Mouse (Mus musculus) lung, postnatal 0 days (tissue): ENCODE results near the gene Osgin1. TPM values are rescaled to one million over a fixed set of nuclear protein-coding genes. Genes with fewer than 3 reads are reported as not detected.

Experiments
- ATAC-seq: fragments of 200-750 bp; cut with Nextera tagmentation; 2 replicates; pipeline ENCODE4 v1.8.0; 2017; ENCODE audit warnings: moderate library complexity
- DNase-seq: peaks from one replicate; pipeline ENCODE4 v3.0.0-alpha.2; 2016; ENCODE audit warnings: low spot score
- H3K27ac ChIP-seq: fragments of 300-500 bp; sonication (generic); 2 replicates; pipeline ENCODE4 v1.5.1; 2014; ENCODE audit warnings: antibody characterized with exemption, mild to moderate bottlenecking, low read length, mixed read lengths
- H3K27me3 ChIP-seq: fragments of 300-500 bp; sonication (generic); replicated peaks from 2 replicates; pipeline ENCODE4 v1.6.1; 2014; ENCODE audit warnings: low read length, mixed read lengths; ENCODE audit not compliant: insufficient read depth
- H3K36me3 ChIP-seq: fragments of 300-500 bp; sonication (generic); 2 replicates; pipeline ENCODE4 v1.6.1; 2014; ENCODE audit warnings: low read length, mixed read lengths; ENCODE audit not compliant: insufficient read depth
- H3K4me1 ChIP-seq: fragments of 300-500 bp; sonication (generic); 2 replicates; pipeline ENCODE4 v1.6.1; 2014; ENCODE audit warnings: antibody characterized with exemption, low read depth, low read length, mixed read lengths; ENCODE audit not compliant: insufficient read depth
- H3K4me2 ChIP-seq: fragments of 300-500 bp; sonication (generic); replicated peaks from 2 replicates; pipeline ENCODE4 v1.6.1; 2014; ENCODE audit warnings: low read depth, mild to moderate bottlenecking, low read length, moderate library complexity, mixed read lengths
- H3K4me3 ChIP-seq: fragments of 300-500 bp; sonication (generic); 2 replicates; pipeline ENCODE4 v1.5.1; 2014; ENCODE audit warnings: low read depth, low read length
- H3K9ac ChIP-seq: fragments of 300-500 bp; sonication (generic); replicated peaks from 2 replicates; pipeline ENCODE4 v1.6.1; 2014; ENCODE audit warnings: low read depth, mild to moderate bottlenecking
- H3K9me3 ChIP-seq: fragments of 300-500 bp; sonication (generic); 2 replicates; pipeline ENCODE4 v1.6.1; 2016; ENCODE audit warnings: low read length, mixed read lengths
- CTCF ChIP-seq: IDR thresholded peaks from 2 replicates; pipeline ENCODE4 v1.5.1; 2016; ENCODE audit warnings: antibody characterized with exemption, mild to moderate bottlenecking
- EP300 ChIP-seq: IDR thresholded peaks from 2 replicates; pipeline ENCODE4 v1.6.1; 2016; ENCODE audit warnings: antibody characterized with exemption, mild to moderate bottlenecking, control low read depth
- WGBS: fragments of 180-500 bp; shearing (Covaris S2); extraction: QIAGEN DNeasy Blood & Tissue Kit; methylation state at CpG from one replicate; pipeline ENCODE4 v1.1.7; 2014; 5-methylcytosine and 5-hydroxymethylcytosine counted together
- polyA plus RNA-seq: library from polyadenylated mRNA; unstranded; fragments of >200 nt; fragmentation: Nextera tagmentation; extraction: Ambion mirVana; gene quantifications from 2 replicates; pipeline ENCODE4 v1.2.1, GENCODE M21; 2015

Gene Osgin1
- polyA plus RNA-seq, 1 experiment from 2014 or later, result 9.7 TPM

DNA sequence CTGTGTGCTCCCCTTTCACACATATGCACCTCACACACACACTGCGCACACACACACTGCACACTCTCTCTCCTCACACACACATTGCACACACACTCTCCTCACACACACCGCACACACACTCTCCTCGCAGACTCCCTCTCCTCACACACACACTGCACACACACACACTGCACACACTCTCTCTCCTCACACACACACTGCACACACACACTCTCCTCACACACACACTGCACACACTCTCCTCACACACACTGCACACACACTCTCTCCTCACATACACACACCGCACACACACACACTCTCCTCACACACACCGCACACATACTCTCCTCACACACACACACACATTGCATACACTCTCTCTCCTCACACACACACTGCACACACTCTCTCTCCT is 29.3 kb upstream of the Osgin1 start:
- H3K27ac ChIP-seq, result no peak overlapping the region
- no peak for DNase-seq
- H3K4me3 ChIP-seq, result no peak overlapping the region
- no peak overlapping the region for H3K4me2 ChIP-seq
- H3K36me3 ChIP-seq, result peaks cover 10% of the 10 kb centered on the region
- ATAC-seq, result no peak
- no peaks in the 10 kb centered on the region for H3K4me1 ChIP-seq
- H3K9me3 ChIP-seq, result no peaks in the 10 kb centered on the region
- H3K9ac ChIP-seq, result no peak overlapping the region
- WGBS, result 95% methylated on average over 5 of the region's 5 CpGs
- no peak for TF ChIP-seq CTCF
- no peak for TF ChIP-seq EP300
- no peaks in the 10 kb centered on the region for H3K27me3 ChIP-seq

DNA sequence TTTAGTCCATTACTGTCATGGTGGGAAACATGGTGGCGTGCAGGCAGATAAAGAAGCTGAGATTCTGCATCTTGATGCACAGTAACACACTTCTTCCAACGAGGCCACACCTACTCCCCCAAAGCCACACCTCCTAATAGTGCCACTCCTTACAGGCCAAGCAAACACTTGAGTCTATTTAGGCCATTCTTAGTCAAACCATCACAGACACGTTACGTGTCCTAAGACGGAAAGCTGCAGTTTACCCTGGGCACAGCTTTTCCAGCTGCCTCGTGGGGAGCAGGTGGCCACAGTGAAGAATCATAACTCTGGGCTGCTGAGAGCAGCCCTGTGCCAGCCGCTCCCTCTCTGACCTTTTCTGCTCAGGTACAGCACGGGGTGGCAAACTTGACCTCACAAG is 25.6 kb upstream of the Osgin1 start:
- 61% methylated on average over 8 of the region's 8 CpGs for WGBS
- Histone ChIP-seq H3K9me3 (no peaks in the 10 kb centered on the region), H3K27me3 (no peaks in the 10 kb centered on the region), H3K36me3 (peaks cover 22% of the 10 kb centered on the region), H3K27ac (no peak overlapping the region), H3K4me3 (no peak overlapping the region), H3K4me2 (no peak overlapping the region), H3K4me1 (no peaks in the 10 kb centered on the region), H3K9ac (no peak overlapping the region)
- ATAC-seq (peak; percentile 55), DNase-seq (peak; percentile 52)
- TF ChIP-seq CTCF, result no peak
- no peak for TF ChIP-seq EP300

DNA sequence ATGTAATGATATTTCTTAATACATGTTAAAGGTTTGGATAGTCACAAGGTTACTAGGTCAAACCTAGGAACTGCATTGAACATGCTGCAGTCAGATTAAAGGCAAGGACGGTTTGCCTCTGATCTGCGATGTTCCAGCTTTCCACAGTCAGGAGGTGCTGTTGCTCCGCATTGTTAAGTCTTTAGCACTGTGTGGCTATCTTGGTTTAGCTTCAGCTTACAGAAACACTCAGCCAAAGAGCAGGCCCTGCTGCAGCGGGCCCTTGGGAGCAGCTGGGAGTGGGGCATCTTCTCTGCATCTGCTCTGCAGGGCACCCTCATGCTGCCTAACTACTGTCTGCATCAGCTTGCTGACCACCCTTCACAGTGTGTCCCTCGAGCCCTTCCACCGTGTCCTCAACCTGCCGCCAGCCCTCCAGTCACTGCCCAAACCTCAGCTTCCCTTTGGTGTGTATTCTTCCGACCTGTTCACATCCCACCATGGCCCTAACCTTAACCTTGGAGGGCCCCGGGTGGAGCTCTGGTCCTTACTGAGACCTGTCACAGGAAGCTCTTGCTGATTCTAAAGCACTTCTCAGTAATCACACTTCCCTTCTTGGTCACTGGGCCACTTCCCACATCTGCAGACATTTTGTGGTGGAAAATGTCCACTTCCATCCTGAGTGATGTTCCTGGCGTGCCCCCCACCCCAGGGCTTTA is 21.7 kb upstream of the Osgin1 start:
- no peak overlapping the region for H3K9ac ChIP-seq
- H3K4me1 ChIP-seq, result no peaks in the 10 kb centered on the region
- H3K27me3 ChIP-seq, result no peaks in the 10 kb centered on the region
- H3K36me3 ChIP-seq, result peaks cover 20% of the 10 kb centered on the region
- no peak overlapping the region for H3K4me3 ChIP-seq
- no peaks in the 10 kb centered on the region for H3K9me3 ChIP-seq
- DNase-seq (no peak), ATAC-seq (no peak)
- no peak overlapping the region for H3K4me2 ChIP-seq
- WGBS, result 59% methylated on average over 10 of the region's 10 CpGs
- TF ChIP-seq CTCF, result peak; percentile 22; the same call in 1 of the 2 replicates
- TF ChIP-seq EP300, result no peak
- no peak overlapping the region for H3K27ac ChIP-seq

DNA sequence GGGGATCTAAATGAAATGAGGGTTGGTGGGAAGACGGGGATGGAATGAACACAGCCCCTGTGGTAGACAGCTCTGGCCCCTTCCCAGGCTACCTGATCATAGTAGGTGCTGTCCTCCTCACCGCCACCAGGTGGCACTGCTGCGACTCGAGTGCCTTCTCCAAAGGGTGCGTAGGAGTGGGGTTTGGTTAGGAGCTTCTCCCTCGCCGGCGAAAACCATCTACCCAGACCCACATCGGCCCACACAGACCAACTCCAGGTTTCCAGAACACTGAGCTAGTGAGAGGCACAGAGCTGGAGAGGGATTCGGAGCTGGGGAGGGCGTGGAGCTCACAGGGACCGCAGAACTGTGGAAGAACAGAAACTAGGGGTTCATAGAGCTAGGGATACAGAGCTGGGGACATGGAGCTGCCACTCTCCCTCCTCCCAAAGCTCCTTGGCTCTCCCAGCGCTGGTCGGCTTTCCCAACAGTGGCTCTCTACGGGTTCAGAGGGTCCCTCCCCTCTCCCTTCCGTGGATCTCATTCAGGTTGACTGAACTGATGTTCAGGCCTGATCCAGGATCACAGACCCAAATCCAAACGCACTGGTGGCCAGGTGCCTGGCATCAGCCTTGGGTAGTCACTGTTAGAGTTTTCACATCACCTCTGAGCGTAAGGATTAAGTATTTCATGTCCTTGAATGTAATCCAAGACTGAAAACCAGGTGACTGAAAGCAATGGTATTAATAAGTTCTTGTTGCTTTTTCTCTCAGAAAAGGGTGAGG is 21.0 kb upstream of the Osgin1 start:
- H3K27me3 ChIP-seq, result no peaks in the 10 kb centered on the region
- ATAC-seq (peak; percentile 69), DNase-seq (peak; percentile 75)
- no peaks in the 10 kb centered on the region for H3K9me3 ChIP-seq
- H3K27ac ChIP-seq, result no peak overlapping the region
- WGBS, result 13% methylated on average over 18 of the region's 18 CpGs
- no peak overlapping the region for H3K4me3 ChIP-seq
- H3K4me1 ChIP-seq, result no peaks in the 10 kb centered on the region
- peaks cover 17% of the 10 kb centered on the region; the same call in 1 of the 2 replicates for H3K36me3 ChIP-seq
- peak overlapping the region; percentile 36; the same call in 1 of the 2 replicates for H3K9ac ChIP-seq
- H3K4me2 ChIP-seq, result peak overlapping the region; percentile 57
- TF ChIP-seq CTCF (peak; percentile 98), EP300 (no peak)

GRCm38 (mm10) chr8:119413605-119414004 is 20.3 kb upstream of the Osgin1 start:
- no peak for TF ChIP-seq EP300
- no peak for TF ChIP-seq CTCF
- H3K27ac ChIP-seq, result no peak overlapping the region
- 81% methylated on average over 10 of the region's 10 CpGs for WGBS
- no peak for DNase-seq
- H3K9me3 ChIP-seq, result no peaks in the 10 kb centered on the region
- no peak for ATAC-seq
- no peak overlapping the region for H3K4me3 ChIP-seq
- H3K36me3 ChIP-seq, result peaks cover 17% of the 10 kb centered on the region; the same call in 1 of the 2 replicates
- H3K27me3 ChIP-seq, result no peaks in the 10 kb centered on the region
- H3K4me2 ChIP-seq, result no peak overlapping the region
- H3K4me1 ChIP-seq, result no peaks in the 10 kb centered on the region
- H3K9ac ChIP-seq, result no peak overlapping the region

GRCm38 (mm10) chr8:119420318-119420717 is 13.6 kb upstream of the Osgin1 start:
- Histone ChIP-seq H3K4me2 (no peak overlapping the region), H3K27me3 (no peaks in the 10 kb centered on the region), H3K27ac (no peak overlapping the region), H3K4me3 (no peak overlapping the region), H3K4me1 (peaks cover 15% of the 10 kb centered on the region; the same call in 1 of the 2 replicates), H3K9me3 (no peaks in the 10 kb centered on the region), H3K36me3 (no peaks in the 10 kb centered on the region), H3K9ac (no peak overlapping the region)
- ATAC-seq, result no peak
- TF ChIP-seq CTCF (no peak), EP300 (no peak)
- no peak for DNase-seq
- 80% methylated on average over 7 of the region's 7 CpGs for WGBS
